ENCODE assay signal across 9 mouse cellular contexts in the genomic region with DNA sequence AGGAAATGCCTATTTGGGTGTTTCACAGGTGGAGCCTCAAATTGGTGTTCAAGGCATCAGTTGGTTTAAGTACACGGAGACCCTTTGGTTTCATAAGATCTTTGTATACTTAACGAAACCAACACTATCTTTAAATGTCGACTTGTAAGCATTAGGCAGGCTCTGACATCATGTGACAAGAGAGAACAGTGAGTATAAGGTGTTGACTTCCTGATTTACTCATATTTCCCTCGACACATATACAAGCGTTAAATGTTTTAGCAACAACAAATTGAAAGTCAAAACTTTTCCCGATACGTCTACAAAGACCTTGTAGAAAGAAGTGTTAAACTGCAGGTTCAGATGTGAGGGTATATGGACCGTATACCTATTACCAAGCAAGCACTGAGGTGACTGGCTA. TPM values are rescaled to one million over a fixed set of nuclear protein-coding genes. Genes with fewer than 3 reads are reported as not detected.
DNase-seq lines count a peak whose midpoint lies in the region; ATAC-seq lines count a peak whose summit lies in the region.
"Had no signal": no experiment of that assay in that cellular context is flagged by ENCODE, and none has a peak within 500 bp of the region (broad histone marks: within the 10 kb centered on the region; RNA-seq: fewer than 3 reads in every experiment).

No protein-coding gene starts in this region.

- H3K27me3 ChIP-seq in lung, embryonic 16.5 days (ENCODE audit: control insufficient read depth, insufficient read depth, low read depth, low read length), result no peaks in the 10 kb centered on the region
- no peaks in the 10 kb centered on the region for H3K27me3 ChIP-seq in embryonic facial prominence, embryonic 13.5 days
- H3K27me3 ChIP-seq in limb, embryonic 13.5 days, result no peaks in the 10 kb centered on the region
- no peaks in the 10 kb centered on the region for H3K27me3 ChIP-seq in stomach, embryonic 14.5 days (ENCODE audit: control insufficient read depth, insufficient read depth, low read length)

- no peak overlapping the region; the same call in 1 of the 2 replicates for H3K27ac ChIP-seq in lung, embryonic 16.5 days (ENCODE audit: low read length)
- no peak overlapping the region; the same call in 1 of the 2 replicates for H3K27ac ChIP-seq in embryonic facial prominence, embryonic 13.5 days
- no peak overlapping the region for H3K27ac ChIP-seq in limb, embryonic 13.5 days
- H3K27ac ChIP-seq in stomach, embryonic 14.5 days (ENCODE audit: low read length), result no peak overlapping the region

- DNase-seq in lung, postnatal 4 days, result no peak
- no peak for DNase-seq in thymus, postnatal 36 days
- no peak for DNase-seq in gastrocnemius, postnatal 14 days
- DNase-seq in right cerebral cortex, postnatal 14 days, result no peak

- WGBS in lung, embryonic 16.5 days, result 41% methylated on average over 8 of the region's 8 CpGs
- 67% methylated on average over 8 of the region's 8 CpGs for WGBS in embryonic facial prominence, embryonic 13.5 days
- WGBS in limb, embryonic 13.5 days, result 61% methylated on average over 8 of the region's 8 CpGs
- WGBS in stomach, embryonic 14.5 days, result 58% methylated on average over 8 of the region's 8 CpGs

- H3K9me3 ChIP-seq in lung, embryonic 16.5 days (ENCODE audit: control insufficient read depth, low read length), result no peaks in the 10 kb centered on the region
- H3K9me3 ChIP-seq in embryonic facial prominence, embryonic 13.5 days, result no peaks in the 10 kb centered on the region
- no peaks in the 10 kb centered on the region for H3K9me3 ChIP-seq in limb, embryonic 13.5 days
- no peaks in the 10 kb centered on the region for H3K9me3 ChIP-seq in stomach, embryonic 14.5 days (ENCODE audit: control insufficient read depth, low read depth, low read length)

- peaks cover 5% of the 10 kb centered on the region; the same call in 1 of the 2 replicates for H3K4me1 ChIP-seq in lung, embryonic 16.5 days (replicated peaks; ENCODE audit: control insufficient read depth, insufficient read depth, low read length)
- peaks cover 5% of the 10 kb centered on the region; the same call in 1 of the 2 replicates for H3K4me1 ChIP-seq in embryonic facial prominence, embryonic 13.5 days
- peaks cover 10% of the 10 kb centered on the region for H3K4me1 ChIP-seq in limb, embryonic 13.5 days
- peaks cover 5% of the 10 kb centered on the region; the same call in 1 of the 2 replicates for H3K4me1 ChIP-seq in stomach, embryonic 14.5 days (ENCODE audit: control insufficient read depth, insufficient read depth, low read length)

- peak overlapping the region; percentile 70 for H3K4me2 ChIP-seq in lung, embryonic 16.5 days (ENCODE audit: low read depth, low read length)
- peak overlapping the region; percentile 76 for H3K4me2 ChIP-seq in embryonic facial prominence, embryonic 13.5 days
- peak overlapping the region; percentile 78 for H3K4me2 ChIP-seq in limb, embryonic 13.5 days (replicated peaks)
- peak overlapping the region; percentile 71 for H3K4me2 ChIP-seq in stomach, embryonic 14.5 days (replicated peaks; ENCODE audit: low read depth, low read length)

- H3K36me3 ChIP-seq in lung, embryonic 16.5 days (ENCODE audit: control insufficient read depth, insufficient read depth, low read length), result peaks cover 24% of the 10 kb centered on the region
- H3K36me3 ChIP-seq in embryonic facial prominence, embryonic 13.5 days, result peaks cover 34% of the 10 kb centered on the region
- H3K36me3 ChIP-seq in limb, embryonic 13.5 days, result peaks cover 34% of the 10 kb centered on the region
- H3K36me3 ChIP-seq in stomach, embryonic 14.5 days (ENCODE audit: control insufficient read depth, insufficient read depth, low read length), result peaks cover 30% of the 10 kb centered on the region

- H3K4me3 ChIP-seq in lung, embryonic 16.5 days (ENCODE audit: low read length), result peak overlapping the region; percentile 83
- H3K4me3 ChIP-seq in embryonic facial prominence, embryonic 13.5 days, result peak overlapping the region; percentile 75
- H3K4me3 ChIP-seq in limb, embryonic 13.5 days, result peak overlapping the region; percentile 77
- H3K4me3 ChIP-seq in stomach, embryonic 14.5 days (ENCODE audit: low read depth, low read length), result peak overlapping the region; percentile 68

- ATAC-seq in lung, embryonic 16.5 days (ENCODE audit: low read depth), result no peak
- no peak for ATAC-seq in embryonic facial prominence, embryonic 13.5 days (ENCODE audit: insufficient number of reproducible peaks, insufficient read depth, low FRiP score, low TSS enrichment, low read depth)
- ATAC-seq in limb, embryonic 13.5 days (ENCODE audit: low FRiP score, low read depth), result no peak
- no peak for ATAC-seq in stomach, embryonic 14.5 days (ENCODE audit: insufficient number of reproducible peaks, insufficient read depth, low FRiP score, low read depth)

- peak overlapping the region; percentile 85 for H3K9ac ChIP-seq in lung, embryonic 16.5 days (ENCODE audit: low read length)
- peak overlapping the region; percentile 87 for H3K9ac ChIP-seq in embryonic facial prominence, embryonic 13.5 days
- H3K9ac ChIP-seq in limb, embryonic 13.5 days, result peak overlapping the region; percentile 86
- peak overlapping the region; percentile 71; the same call in 1 of the 2 replicates for H3K9ac ChIP-seq in stomach, embryonic 14.5 days (replicated peaks; ENCODE audit: low read depth, low read length)

- intact Hi-C loops in gastrocnemius, postnatal 14 days (cut with DNase I; ENCODE audit: low total_unique reads), result no loop called here

RNA-seq across cellular contexts. Expression of a gene that starts 1.2 kb away (rescaled TPM):
- polyA plus RNA-seq in lung, embryonic 16.5 days (2015; fragmentation: Nextera tagmentation; extraction: Ambion mirVana), result 134 and 139 TPM in 2 replicates
- 173 and 182 TPM in 2 replicates for polyA plus RNA-seq in embryonic facial prominence, embryonic 13.5 days (2015; fragmentation: Nextera tagmentation; extraction: Ambion mirVana)
- polyA plus RNA-seq in limb, embryonic 13.5 days (2015; fragmentation: Nextera tagmentation; extraction: Ambion mirVana), result 186 and 190 TPM in 2 replicates
- 161 and 166 TPM in 2 replicates for polyA plus RNA-seq in stomach, embryonic 14.5 days (2014; fragmentation: Nextera tagmentation; extraction: Ambion mirVana)
- 10 to 100 TPM; 38.5 to 42.1 TPM for total RNA-seq in gastrocnemius, postnatal 14 days (2021)

RNA-seq across cellular contexts. Expression of a gene that starts 13.1 kb away (rescaled TPM):
- polyA plus RNA-seq in lung, embryonic 16.5 days (2015; fragmentation: Nextera tagmentation; extraction: Ambion mirVana), result 1.0 TPM in 1 of 2 replicates, not detected in the other
- polyA plus RNA-seq in embryonic facial prominence, embryonic 13.5 days (2015; fragmentation: Nextera tagmentation; extraction: Ambion mirVana), result 16.7 and 22.4 TPM in 2 replicates
- polyA plus RNA-seq in limb, embryonic 13.5 days (2015; fragmentation: Nextera tagmentation; extraction: Ambion mirVana), result 9.0 and 17.4 TPM in 2 replicates
- polyA plus RNA-seq in stomach, embryonic 14.5 days (2014; fragmentation: Nextera tagmentation; extraction: Ambion mirVana), result not detected in 2 replicates
- not detected for total RNA-seq in gastrocnemius, postnatal 14 days (2021)
- total RNA-seq: hematopoietic stem cell, adult 5-6 weeks had no signal

RNA-seq across cellular contexts. Expression of a gene that starts 42.4 kb away (rescaled TPM):
- polyA plus RNA-seq in lung, embryonic 16.5 days (2015; fragmentation: Nextera tagmentation; extraction: Ambion mirVana), result 11.8 and 13.8 TPM in 2 replicates
- polyA plus RNA-seq in embryonic facial prominence, embryonic 13.5 days (2015; fragmentation: Nextera tagmentation; extraction: Ambion mirVana), result 6.5 and 10.2 TPM in 2 replicates
- polyA plus RNA-seq in limb, embryonic 13.5 days (2015; fragmentation: Nextera tagmentation; extraction: Ambion mirVana), result 5.1 and 6.0 TPM in 2 replicates
- polyA plus RNA-seq in stomach, embryonic 14.5 days (2014; fragmentation: Nextera tagmentation; extraction: Ambion mirVana), result 5.3 and 7.4 TPM in 2 replicates
- total RNA-seq in gastrocnemius, postnatal 14 days (2021), result 1 to 10 TPM; 1.9 to 2.2 TPM
